Mouse (Mus musculus) heart, embryonic 11.5 days (tissue): ENCODE results near the gene Gm10272. TPM values are rescaled to one million over a fixed set of nuclear protein-coding genes. Genes with fewer than 3 reads are reported as not detected.
"Not testable (repeated sequence)": the region's sequence is repeated elsewhere in the genome, so short reads cannot be mapped to it uniquely, and the experiment has no call there.

Experiments used
- ATAC-seq: fragments of 200-750 bp; cut with Nextera tagmentation; replicated peaks from 2 replicates; pipeline ENCODE4 v1.8.0; 2017; ENCODE audit warnings: moderate library complexity; ENCODE audit not compliant: insufficient number of reproducible peaks, low FRiP score, low TSS enrichment
- H3K27ac ChIP-seq: fragments of 300-500 bp; sonication (generic); 2 replicates; pipeline ENCODE4 v1.5.1; 2014; ENCODE audit warnings: mild to moderate bottlenecking, low read depth, low read length
- H3K27me3 ChIP-seq: fragments of 300-500 bp; sonication (generic); 2 replicates; pipeline ENCODE4 v1.6.1; 2014; ENCODE audit warnings: mild to moderate bottlenecking, low read length, mixed read lengths; ENCODE audit not compliant: control insufficient read depth, insufficient read depth
- H3K36me3 ChIP-seq: fragments of 300-500 bp; sonication (generic); 2 replicates; pipeline ENCODE4 v1.6.1; 2014; ENCODE audit warnings: mild to moderate bottlenecking, low read length, moderate library complexity, mixed read lengths; ENCODE audit not compliant: control insufficient read depth, insufficient read depth
- H3K4me1 ChIP-seq: fragments of 300-500 bp; sonication (generic); 2 replicates; pipeline ENCODE4 v1.6.1; 2014; ENCODE audit warnings: low read length; ENCODE audit not compliant: control insufficient read depth, insufficient read depth
- H3K4me2 ChIP-seq: fragments of 300-500 bp; sonication (generic); 2 replicates; pipeline ENCODE4 v1.6.1; 2014; ENCODE audit warnings: mild to moderate bottlenecking, moderate library complexity
- H3K4me3 ChIP-seq: fragments of 300-500 bp; sonication (generic); 2 replicates; pipeline ENCODE4 v1.5.1; 2014; ENCODE audit warnings: low read depth, low read length
- H3K9ac ChIP-seq: fragments of 300-500 bp; sonication (generic); 2 replicates; pipeline ENCODE4 v1.6.1; 2014; ENCODE audit warnings: mild to moderate bottlenecking, low read depth, low read length, moderate library complexity
- H3K9me3 ChIP-seq: fragments of 300-500 bp; sonication (generic); replicated peaks from 2 replicates; pipeline ENCODE4 v1.6.1; 2016; ENCODE audit warnings: low read length; ENCODE audit not compliant: control insufficient read depth
- WGBS: fragments of 180-500 bp; shearing (Covaris S2); extraction: QIAGEN DNeasy Blood & Tissue Kit; methylation state at CpG from one replicate; pipeline ENCODE4 v1.1.7; 2014; ENCODE audit not compliant: insufficient replicate concordance; 5-methylcytosine and 5-hydroxymethylcytosine counted together
- polyA plus RNA-seq: library from polyadenylated mRNA; unstranded; fragments of >200 nt; fragmentation: Nextera tagmentation; extraction: Ambion mirVana; gene quantifications from 2 replicates; pipeline ENCODE4 v1.2.1, GENCODE M21; 2014

Gene Gm10272
- polyA plus RNA-seq, 1 experiment from 2014 or later: not detected

DNA sequence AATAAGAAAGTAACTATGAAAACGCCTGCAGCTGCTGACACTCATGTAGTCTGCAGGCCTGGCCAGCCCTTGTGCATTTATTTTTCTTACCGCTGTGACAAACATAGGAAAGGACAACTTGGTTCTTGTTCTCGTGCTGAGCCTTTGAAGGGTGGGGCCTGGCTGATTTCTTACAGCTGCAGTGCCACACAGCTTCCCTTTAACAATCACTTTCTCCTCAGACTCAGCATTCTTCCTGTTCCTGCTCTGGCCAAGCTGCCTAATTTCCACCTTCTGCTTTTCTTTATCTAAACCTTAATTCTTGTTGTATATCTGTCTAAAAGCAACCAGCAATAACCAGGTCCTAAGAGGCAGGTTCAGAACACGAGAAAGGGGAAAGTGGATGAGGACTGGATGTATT is 7.3 kb downstream of the Gm10272 start:
- Histone ChIP-seq H3K27me3 (no peaks in the 10 kb centered on the region), H3K9me3 (no peaks in the 10 kb centered on the region), H3K4me2 (no peak overlapping the region), H3K9ac (no peak overlapping the region), H3K4me3 (no peak overlapping the region), H3K4me1 (no peaks in the 10 kb centered on the region), H3K27ac (no peak overlapping the region), H3K36me3 (no peaks in the 10 kb centered on the region)
- no peak for ATAC-seq
- 49% methylated on average over 4 of the region's 4 CpGs for WGBS

DNA sequence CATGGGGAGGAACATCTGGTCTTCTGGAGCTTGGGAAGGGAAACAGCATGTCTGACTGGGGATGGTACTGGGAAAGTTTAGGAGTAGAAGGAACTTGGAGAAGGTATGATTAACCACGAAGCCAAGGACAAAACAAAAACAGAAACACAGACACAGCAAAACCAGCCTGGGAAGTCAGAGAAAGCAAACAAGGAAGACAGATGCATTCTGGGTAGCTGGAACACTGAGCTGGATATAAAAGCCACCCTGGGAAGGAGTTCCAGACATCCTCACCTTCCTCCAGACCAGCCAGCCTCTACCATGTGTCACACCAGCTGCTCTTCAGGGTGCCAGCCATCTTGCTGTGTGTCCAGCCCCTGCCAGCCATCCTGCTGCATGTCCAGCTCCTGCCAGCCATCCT is 9.1 kb downstream of the Gm10272 start, which contains the start of gene Gm10142:
Gene Gm10142, plus strand, starts transcription at position 301 of the 400 bp plus-strand sequence.
- H3K36me3 ChIP-seq: no peaks in the 10 kb centered on the region
- H3K4me2 ChIP-seq: no peak within 1 kb of the TSS
- H3K27ac ChIP-seq: no peak within 1 kb of the TSS
- H3K9ac ChIP-seq: no peak within 1 kb of the TSS
- no peak within 1 kb of the TSS for H3K4me3 ChIP-seq
- H3K27me3 ChIP-seq: no peaks in the 10 kb centered on the region
- WGBS: 86% methylated on average over 1 of the region's 1 CpGs
- H3K4me1 ChIP-seq: no peaks in the 10 kb centered on the region
- no peak for ATAC-seq
- H3K9me3 ChIP-seq: 0 out of 2 replicates have a peak, but pooled peaks cover 2% of the 10 kb centered on the region

DNA sequence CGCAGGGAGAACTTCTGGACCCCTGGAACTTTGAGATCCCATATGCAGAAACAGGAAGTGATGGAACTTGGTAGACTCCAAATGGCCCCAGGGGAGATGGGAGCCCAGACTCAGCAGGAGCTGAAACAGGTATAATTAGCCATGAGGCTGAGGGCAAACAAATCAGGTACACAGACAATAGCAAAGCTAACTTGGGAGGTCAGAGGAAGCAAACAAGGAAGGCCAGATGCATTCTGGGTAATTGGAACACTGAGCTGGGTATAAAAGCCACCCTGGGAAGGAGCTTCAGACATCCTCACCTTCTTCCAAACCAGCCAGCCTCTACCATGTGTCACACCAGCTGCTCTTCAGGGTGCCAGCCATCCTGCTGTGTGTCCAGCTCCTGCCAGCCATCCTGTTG is 13.9 kb downstream of the Gm10272 start, which contains the start of gene Krtap12-1:
Gene Krtap12-1, plus strand, starts transcription at position 301 of the 400 bp plus-strand sequence.
- ATAC-seq: not testable (repeated sequence)

DNA sequence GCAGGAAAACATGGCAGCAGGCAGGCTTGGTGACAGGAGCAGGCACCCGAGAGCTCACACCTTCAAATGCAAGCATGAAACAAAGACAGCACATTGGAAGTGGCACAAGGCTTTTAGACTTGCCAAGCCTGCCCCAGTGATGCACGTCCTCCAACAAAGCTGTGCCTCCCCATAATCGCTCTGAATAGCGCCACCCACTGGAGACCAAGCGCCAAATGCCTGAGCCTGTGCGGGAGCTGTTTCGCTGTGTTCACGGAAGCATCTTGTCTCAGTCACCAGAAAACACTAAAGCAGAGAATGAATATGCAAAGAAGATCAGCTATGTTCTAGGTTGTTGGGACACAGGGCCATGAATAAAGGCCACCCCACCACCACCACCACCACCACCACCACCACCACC is 18.4 kb downstream of the Gm10272 start:
- H3K27ac ChIP-seq: no peak overlapping the region
- H3K27me3 ChIP-seq: no peaks in the 10 kb centered on the region
- H3K4me2 ChIP-seq: no peak overlapping the region
- 0 out of 2 replicates have a peak, but pooled peaks cover 2% of the 10 kb centered on the region for H3K9me3 ChIP-seq
- 63% methylated on average over 8 of the region's 8 CpGs for WGBS
- no peak for ATAC-seq
- H3K4me3 ChIP-seq: no peak overlapping the region
- no peaks in the 10 kb centered on the region for H3K36me3 ChIP-seq
- H3K4me1 ChIP-seq: no peaks in the 10 kb centered on the region
- H3K9ac ChIP-seq: no peak overlapping the region

More for the DNA sequence above, 13.9 kb downstream of the Gm10272 start, which contains the start of gene Krtap12-1:
- H3K27me3 ChIP-seq, H3K4me3 ChIP-seq, H3K4me1 ChIP-seq, H3K9ac ChIP-seq, H3K9me3 ChIP-seq, H3K36me3 ChIP-seq, H3K4me2 ChIP-seq, H3K27ac ChIP-seq: not testable (repeated sequence)
- 69% methylated on average over 1 of the region's 1 CpGs for WGBS

DNA sequence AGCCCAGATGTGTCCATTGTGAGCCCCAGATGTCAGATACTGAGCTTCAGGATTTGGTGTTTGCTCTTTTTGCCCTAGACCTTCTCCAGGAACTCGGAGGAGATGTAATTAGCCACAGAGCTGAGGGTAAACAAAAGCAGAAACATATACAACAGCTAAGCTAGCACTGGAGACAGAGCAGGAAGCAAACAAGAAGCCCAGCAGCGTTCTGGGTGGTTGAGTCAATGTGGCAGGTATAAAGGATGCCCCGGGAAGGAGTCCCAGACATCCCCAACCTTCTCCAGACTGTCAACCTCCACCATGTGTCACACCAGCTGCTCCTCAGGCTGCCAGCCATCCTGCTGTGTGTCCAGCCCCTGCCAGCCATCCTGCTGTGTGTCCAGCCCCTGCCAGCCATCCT is 19.8 kb downstream of the Gm10272 start, which contains the start of gene Gm10100:
Gene Gm10100, plus strand, starts transcription at position 301 of the 400 bp plus-strand sequence.
- Histone ChIP-seq H3K27ac (no peak within 1 kb of the TSS), H3K4me1 (no peaks in the 10 kb centered on the region), H3K36me3 (no peaks in the 10 kb centered on the region), H3K9me3 (no peaks in the 10 kb centered on the region), H3K4me3 (no peak within 1 kb of the TSS), H3K4me2 (no peak within 1 kb of the TSS), H3K27me3 (no peaks in the 10 kb centered on the region), H3K9ac (no peak within 1 kb of the TSS)
- no peak for ATAC-seq
- WGBS: 38% methylated on average over 3 of the region's 3 CpGs

DNA sequence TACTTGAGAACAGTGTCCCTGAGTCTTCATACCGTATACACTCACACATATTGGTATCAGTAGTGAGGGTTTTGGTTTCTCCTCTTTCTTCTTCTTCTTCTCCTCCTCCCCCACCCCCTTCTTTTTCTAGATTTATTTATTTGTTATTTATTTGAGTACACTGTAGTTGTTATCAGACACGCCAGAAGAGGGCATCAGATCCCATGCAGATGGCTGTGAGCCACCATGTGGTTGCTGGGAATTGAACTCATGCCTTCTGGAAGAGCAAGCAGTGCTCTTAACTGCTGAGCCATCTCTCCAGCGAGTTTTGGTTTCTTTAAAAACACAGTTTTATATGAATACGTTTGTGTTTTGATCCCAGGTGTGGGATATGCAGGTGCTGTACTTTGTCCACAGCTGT is 21.9 kb downstream of the Gm10272 start:
- Histone ChIP-seq H3K27me3 (no peaks in the 10 kb centered on the region), H3K4me3 (no peak overlapping the region), H3K9me3 (no peaks in the 10 kb centered on the region), H3K4me1 (no peaks in the 10 kb centered on the region), H3K4me2 (no peak overlapping the region), H3K36me3 (no peaks in the 10 kb centered on the region), H3K9ac (no peak overlapping the region), H3K27ac (no peak overlapping the region)
- no peak for ATAC-seq
- 59% methylated on average over 4 of the region's 4 CpGs for WGBS

DNA sequence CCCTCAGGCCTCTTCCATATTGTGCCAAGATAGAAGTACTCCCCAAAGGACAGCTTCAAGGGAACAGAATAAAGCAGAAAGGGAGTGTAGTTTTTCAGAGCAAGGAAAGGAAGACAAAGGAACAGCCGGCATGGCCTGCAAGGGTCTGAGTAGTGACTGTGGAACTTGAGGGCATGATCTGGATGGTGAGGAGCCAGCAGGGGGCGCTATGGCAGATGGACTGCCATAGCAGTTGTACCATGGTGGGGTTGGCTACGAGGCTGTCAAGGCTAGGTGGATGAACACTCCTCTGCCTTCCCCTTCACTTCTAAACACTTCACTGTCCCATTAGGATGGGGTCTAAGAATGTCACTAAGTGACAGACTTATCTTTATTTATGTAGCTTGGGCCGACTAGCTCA is 22.8 kb downstream of the Gm10272 start:
- Histone ChIP-seq H3K36me3 (no peaks in the 10 kb centered on the region), H3K4me3 (no peak overlapping the region), H3K9me3 (no peaks in the 10 kb centered on the region), H3K4me2 (no peak overlapping the region), H3K4me1 (no peaks in the 10 kb centered on the region), H3K27me3 (no peaks in the 10 kb centered on the region), H3K27ac (no peak overlapping the region), H3K9ac (no peak overlapping the region)
- 42% methylated on average over 4 of the region's 4 CpGs for WGBS
- ATAC-seq: no peak

DNA sequence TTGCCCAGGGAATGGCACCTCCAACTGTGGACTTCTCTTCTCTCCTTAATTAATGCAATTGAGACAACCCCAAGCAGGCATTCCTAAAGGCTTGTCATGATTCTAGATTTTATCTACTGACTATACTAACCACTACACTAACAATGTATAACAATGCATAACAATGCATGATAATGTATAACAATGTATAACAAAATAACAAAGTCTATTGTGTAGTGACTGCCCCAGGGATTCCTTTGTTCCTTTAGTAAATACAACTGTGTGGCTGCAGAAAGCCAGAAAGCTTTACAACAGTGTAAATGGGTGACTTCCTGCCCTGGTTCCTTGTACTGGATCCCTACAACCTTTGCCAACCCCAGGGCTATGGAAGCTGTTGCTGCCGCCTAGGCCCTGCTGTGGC is 29.5 kb downstream of the Gm10272 start:
- no peaks in the 10 kb centered on the region for H3K27me3 ChIP-seq
- no peaks in the 10 kb centered on the region for H3K4me1 ChIP-seq
- no peaks in the 10 kb centered on the region for H3K36me3 ChIP-seq
- peaks cover 3% of the 10 kb centered on the region; the same call in 1 of the 2 replicates for H3K9me3 ChIP-seq
- 94% methylated on average over 1 of the region's 1 CpGs for WGBS
- no peak for ATAC-seq
- no peak overlapping the region for H3K4me3 ChIP-seq
- no peak overlapping the region for H3K4me2 ChIP-seq
- H3K9ac ChIP-seq: no peak overlapping the region
- H3K27ac ChIP-seq: no peak overlapping the region

DNA sequence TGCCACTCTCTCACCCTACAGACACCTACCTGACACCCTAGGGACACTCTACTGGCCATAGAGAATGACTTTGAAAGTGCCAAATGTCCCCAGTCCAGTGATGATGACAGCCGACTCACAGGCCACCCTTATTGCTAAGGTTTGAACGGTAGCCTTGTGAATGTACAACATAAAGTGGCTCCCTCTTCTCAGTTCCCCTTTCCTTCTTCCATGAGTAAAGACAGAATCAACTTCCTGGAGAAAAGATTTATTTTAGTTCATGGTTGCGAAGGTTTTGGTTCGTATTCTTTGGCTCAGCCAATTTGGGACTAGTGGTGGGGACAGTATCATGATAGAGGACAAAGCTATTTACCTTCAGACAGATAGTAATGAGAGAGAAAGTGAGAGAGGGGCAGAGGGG is 32.5 kb downstream of the Gm10272 start:
- 78% methylated on average over 4 of the region's 4 CpGs for WGBS
- Histone ChIP-seq H3K9ac (no peak overlapping the region), H3K9me3 (peaks cover 3% of the 10 kb centered on the region; the same call in 1 of the 2 replicates), H3K27me3 (no peaks in the 10 kb centered on the region), H3K4me1 (no peaks in the 10 kb centered on the region), H3K4me3 (no peak overlapping the region), H3K36me3 (no peaks in the 10 kb centered on the region), H3K27ac (no peak overlapping the region), H3K4me2 (no peak overlapping the region)
- ATAC-seq: no peak
